Mouse (Mus musculus) urinary bladder, adult 18-20 months (tissue): Measurements from ENCODE around the gene Sema4d.

Source experiments
- DNase-seq, 2 experiments: peaks; one replicate each; pipeline ENCODE4 v3.0.0; 2022; ENCODE audit warnings: low spot score in 2 of 2, mixed read lengths in 2 of 2

Sema4d gene

GRCm38 (mm10) chr13:51753802-51754444 lies 39.6 kb downstream of the Sema4d start:
- DNase-seq: no peak

DNA sequence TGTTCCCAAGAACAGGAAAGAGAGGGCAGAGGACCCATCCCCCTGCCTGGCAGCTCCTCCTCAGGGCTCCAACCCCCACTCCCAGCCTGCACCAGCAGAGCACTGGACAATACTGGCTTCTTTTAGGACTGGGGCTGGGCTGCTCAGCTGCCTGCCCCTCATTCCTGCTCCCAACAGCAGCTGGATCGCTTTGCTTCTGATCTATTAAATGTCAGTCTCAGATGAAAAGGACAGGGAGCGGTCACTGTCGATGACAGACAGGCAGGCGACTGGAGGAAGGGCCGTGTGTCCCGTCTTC lies 40.4 kb downstream of the Sema4d start:
- DNase-seq: no peak

- no peak for DNase-seq
Observed at GRCm38 (mm10) chr13:51752346-51753167, 41.0 kb downstream of the Sema4d start.

DNA sequence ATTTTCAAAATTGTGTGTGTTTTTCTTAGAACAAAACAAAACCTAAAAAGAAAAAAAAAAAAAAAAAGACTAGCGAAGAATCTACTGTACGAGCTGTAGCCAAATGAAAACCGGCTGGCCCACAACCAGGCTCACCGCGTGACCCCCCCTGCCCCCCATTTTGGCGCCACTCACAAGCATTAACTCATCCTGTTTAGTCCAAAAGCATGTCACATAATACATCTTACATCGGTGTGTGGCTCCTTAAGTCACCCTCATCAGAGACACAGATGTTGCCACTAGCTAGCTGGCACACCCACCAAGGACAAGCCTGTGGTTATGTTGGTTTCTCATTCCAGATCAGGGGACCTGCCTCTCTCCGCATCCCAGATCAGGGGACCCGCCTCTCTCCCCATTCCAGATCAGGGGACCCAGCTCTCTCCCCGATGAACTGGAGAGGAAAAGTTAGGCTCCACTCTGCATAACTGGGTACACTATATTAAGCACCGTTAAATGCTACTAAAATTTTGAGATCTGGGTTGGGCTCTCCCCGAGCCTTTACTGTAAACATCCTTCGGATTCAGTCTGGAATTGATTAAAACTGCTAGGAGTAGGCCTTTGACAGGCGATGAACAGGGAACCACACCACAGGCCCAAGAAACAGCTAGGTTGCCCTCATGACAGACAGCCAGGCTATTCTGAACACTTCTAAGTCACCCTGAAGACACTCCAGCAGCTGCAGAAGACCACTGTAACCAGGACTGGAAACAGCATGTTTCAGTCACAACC lies 43.8 kb downstream of the Sema4d start:
- DNase-seq: no peak

- peak; percentile 40 to 45 for DNase-seq
Observed at GRCm38 (mm10) chr13:51748009-51748552, 45.5 kb downstream of the Sema4d start.

- DNase-seq: no peak
Observed at GRCm38 (mm10) chr13:51747069-51747468, 46.5 kb downstream of the Sema4d start.

DNA sequence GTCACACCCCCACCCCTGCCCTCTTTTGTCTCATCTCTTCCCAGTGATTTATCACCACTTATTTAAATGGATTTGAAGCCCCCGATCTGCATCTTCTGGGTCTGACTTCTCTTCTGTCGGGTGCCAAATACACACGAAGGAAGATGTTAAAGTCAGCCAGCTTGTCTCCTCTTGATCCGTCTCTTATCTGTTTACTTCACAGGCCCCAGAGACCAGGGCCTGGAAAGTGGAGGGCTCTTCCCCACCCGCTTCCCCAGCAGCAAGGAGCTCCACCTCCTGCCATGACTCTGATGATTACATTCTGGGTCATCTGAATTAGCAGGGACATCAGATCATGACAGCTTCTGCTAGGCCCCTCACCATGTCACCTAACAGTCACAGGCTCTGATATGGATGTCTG lies 47.7 kb downstream of the Sema4d start:
- DNase-seq: no peak

- no peak for DNase-seq
Observed at GRCm38 (mm10) chr13:51743855-51744254, 49.7 kb downstream of the Sema4d start.

DNA sequence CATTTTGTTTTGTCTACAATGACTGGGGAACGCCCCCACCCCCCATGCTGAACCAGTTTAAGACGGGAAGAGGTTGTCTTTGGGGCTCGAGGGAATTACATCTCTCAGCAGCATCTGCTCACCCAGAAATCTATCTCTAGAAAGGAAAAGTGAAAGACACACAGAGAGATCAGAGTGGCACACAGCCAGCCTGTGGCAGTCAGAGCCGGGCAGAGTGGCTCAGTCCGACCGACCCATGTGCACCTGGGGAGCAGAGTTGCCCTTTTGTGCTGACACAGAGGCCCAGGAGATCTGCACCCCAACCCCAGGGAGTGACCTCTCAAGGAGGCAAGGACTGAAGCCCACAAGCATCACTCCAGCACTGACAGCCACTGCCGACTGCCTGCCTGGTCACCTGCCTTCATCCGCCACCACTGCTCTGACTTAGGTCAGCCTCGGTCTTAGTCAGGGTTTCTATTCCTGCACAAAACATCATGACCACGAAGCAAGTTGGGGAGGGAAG lies 50.9 kb downstream of the Sema4d start:
- no peak for DNase-seq

DNA sequence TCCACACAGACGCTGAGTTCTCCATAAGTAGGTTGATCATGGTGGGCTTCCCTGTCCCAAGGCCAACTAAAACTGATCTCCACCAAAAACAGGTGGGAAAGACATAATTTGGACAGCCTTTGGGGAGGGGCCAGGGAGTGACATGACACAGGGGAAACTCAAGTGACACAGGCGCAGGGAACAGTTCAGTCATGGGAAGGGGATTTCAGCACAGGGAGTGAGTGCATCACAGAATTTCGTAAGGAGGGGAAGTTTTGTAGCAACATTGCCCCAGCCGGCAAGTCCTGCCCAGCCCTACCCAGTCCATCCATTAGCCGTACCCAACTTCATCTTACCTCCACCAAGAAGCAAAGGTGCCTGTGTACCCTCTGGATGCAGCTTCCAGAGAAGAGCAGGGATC lies 52.8 kb downstream of the Sema4d start:
- DNase-seq: no peak

DNA sequence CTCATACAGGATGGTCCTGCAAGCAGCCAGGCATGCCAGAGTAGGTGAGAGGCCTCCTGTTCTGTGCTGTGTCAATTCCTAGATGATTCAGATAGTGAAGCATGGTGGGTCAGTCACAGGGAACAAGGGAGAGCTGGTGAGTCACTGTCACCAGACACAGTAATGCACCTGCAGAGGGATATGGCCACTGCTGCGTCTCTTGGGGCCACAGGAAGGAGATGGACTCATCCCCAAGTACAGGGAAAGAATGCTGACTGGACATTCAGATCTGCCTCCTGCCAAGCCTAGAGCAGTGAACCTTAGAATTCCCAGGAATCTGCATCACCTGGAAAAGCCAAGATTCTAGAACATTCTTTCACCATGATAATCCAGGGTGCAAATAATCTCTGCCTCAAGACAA lies 53.8 kb downstream of the Sema4d start:
- peak in 1 of 2 experiments; percentile 24 for DNase-seq

GRCm38 (mm10) chr13:51738531-51739117 lies 54.9 kb downstream of the Sema4d start:
- no peak for DNase-seq

DNA sequence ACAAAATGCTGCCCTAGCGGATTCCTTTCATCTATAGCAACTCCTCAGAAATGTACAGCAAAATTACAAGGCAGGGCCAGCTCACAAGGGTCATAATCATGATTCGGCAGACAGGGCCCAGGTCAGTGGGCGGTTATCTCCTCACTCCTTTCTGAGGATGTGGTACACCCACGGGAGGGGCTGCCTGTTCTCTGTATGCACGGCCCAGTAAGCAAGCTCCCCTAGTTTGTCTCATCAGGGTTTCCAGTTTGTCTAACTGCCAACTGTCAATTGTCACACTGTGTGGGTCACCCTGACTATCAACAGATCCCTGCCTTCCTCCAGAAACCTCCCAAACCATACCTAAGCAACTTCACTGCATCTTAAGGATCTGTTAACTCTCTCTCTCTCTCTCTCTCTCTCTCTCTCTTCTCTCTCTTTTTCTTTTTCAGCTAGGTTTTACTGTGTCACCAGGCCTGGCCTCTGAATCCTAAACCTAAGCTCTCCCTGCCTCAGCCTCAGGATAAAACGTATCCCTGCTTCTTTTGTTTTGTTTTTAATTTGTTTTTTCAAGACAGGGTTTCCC lies 55.5 kb downstream of the Sema4d start:
- DNase-seq: no peak

GRCm38 (mm10) chr13:51737033-51737948 lies 56.3 kb downstream of the Sema4d start:
- no peak for DNase-seq

GRCm38 (mm10) chr13:51736007-51736911 lies 57.3 kb downstream of the Sema4d start:
- DNase-seq: no peak

- DNase-seq: no peak
Observed at GRCm38 (mm10) chr13:51734556-51734955, 59.0 kb downstream of the Sema4d start.

DNA sequence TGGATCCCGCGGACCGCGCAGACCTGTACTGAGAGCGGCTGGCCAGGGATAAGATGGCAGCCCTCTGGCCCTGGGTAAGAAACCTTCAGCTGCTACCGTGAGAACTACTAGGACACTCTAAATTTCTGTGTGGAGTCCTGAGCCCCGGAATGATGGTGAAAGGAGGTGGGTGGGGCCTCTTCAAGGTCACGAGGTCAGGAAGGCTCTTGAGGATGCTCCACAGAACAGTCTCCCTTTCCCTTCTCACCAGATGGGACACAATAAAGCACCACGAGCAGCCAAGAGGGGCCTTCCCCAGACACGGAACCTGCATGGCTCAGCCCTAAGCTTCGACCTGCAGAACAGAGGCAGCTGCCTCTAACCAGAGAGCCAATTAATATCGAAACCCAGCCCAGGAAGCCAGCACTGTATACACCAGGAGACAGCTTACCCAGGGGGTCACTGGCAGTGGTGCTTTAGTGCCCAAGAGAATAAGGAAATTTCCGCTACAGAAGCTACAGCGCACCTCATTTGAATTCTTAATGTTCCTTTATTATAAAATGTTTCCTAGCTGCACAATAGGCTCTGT lies 61.4 kb downstream of the Sema4d start:
- no peak for DNase-seq

GRCm38 (mm10) chr13:51731474-51731873 lies 62.1 kb downstream of the Sema4d start:
- no peak for DNase-seq

DNA sequence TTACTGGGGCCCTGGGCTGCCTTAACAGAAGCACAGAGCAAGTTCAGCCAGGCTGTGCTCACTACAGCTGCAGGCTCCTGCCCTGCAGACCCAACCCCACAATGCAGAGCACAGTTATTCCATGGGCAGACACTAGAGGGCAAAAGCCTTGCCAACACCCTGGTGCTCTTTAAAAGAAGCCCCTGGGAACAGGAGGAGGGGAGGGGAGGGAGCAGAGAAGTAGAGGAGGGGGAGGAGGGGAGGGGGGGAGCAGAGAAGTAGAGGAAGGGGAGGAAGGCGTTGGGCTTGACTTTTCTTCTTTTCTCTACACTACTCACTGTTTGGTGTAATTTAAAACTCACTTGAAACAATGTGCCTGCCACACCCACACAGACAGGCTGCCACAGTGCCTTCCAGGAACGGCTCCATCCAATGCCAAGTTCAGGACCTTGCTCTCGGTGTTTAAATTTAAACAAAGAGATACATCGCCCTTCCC lies 63.6 kb downstream of the Sema4d start:
- DNase-seq: no peak
